Mouse (Mus musculus) heart, postnatal 4 days (tissue): ENCODE measurements around the gene Agbl1. TPM values are rescaled to one million over a fixed set of nuclear protein-coding genes. Genes with fewer than 3 reads are reported as not detected.
A peak's percentile ranks its signal among the peaks of the same experiment; 100 is the strongest.
"Not testable (repeated sequence)": the region's sequence is repeated elsewhere in the genome, so short reads cannot be mapped to it uniquely, and the experiment has no call there.

Source experiments
- DNase-seq: peaks from one replicate; pipeline ENCODE4 v3.0.0; 2021
- total RNA-seq, 2 experiments: library from RNA; stranded (reverse); gene quantifications; 2 replicates each; pipeline ENCODE4 v1.2.3; 2021

Gene Agbl1
- total RNA-seq, 2 experiments from 2014 or later, result 0.18 to 0.24 TPM

- no peak for DNase-seq
These were observed 368.1 kb downstream of the Agbl1 start for GRCm38 (mm10) chr7:76597812-76598211.

- no peak for DNase-seq
These were observed 370.5 kb downstream of the Agbl1 start for GRCm38 (mm10) chr7:76600050-76600690.

GRCm38 (mm10) chr7:76629528-76629927, 399.8 kb downstream of the Agbl1 start:
- no peak for DNase-seq

DNA sequence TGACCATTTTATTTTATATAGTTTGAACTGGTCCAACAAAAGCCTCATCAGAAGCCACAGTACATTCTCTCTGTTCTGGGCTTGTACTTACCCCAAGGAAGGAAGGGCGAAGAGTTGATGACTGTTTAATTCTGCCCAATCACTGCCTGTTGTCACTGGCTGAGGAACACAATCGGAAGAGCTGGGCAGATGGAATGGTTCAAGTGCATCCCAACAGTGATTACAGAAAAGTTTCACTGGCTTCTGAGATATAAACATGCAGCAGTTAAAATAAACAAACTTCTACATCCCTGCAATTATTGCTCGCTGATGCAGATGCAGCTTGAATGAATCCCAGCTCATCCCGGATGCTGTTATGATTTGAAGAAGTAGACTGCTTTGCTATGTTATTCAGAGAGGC, 421.3 kb downstream of the Agbl1 start:
- DNase-seq, result no peak

GRCm38 (mm10) chr7:76661072-76661471, 431.4 kb downstream of the Agbl1 start:
- DNase-seq, result peak; percentile 13

DNA sequence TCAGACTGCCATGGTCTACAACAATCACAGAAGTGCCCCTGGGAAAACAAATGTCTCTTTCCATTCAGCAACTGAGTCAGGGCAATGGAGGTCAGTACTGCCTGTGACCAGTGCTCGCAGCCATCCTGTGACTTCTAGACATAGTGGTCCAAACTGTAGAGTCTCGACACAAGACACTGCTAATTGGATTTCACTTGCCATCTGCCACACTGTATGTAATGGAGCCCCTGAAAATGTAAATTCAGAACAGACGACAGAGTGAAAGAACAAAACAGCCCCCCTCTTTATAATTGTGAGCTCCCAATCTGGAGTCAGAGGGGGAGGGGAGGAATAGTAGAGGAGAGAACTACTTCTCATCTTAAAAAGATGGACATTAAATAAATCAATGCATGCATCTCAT, 445.2 kb downstream of the Agbl1 start:
- no peak for DNase-seq

GRCm38 (mm10) chr7:76701224-76701623, 471.5 kb downstream of the Agbl1 start:
- no peak for DNase-seq

DNA sequence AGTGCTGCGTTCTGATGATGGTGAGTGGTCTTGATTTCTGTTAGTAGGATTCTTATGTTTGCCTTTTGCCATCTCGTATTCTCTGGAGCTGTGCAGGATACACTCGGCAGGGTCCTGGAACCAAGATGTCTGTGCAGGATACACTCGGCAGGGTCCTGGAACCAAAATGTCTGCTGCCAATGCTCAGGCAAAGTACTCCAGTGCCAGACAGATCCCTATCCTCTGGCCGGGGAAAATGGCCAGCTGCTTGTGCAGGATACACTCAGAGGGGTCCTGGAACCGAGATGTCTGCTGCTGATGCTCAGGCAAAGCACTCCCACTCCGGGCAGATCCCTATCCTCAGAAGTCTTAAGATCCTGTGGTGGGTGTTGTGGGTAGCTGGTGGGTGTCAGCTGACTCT, 502.5 kb downstream of the Agbl1 start:
- not testable (repeated sequence) for DNase-seq

GRCm38 (mm10) chr7:76777237-76777855, 547.7 kb downstream of the Agbl1 start:
- DNase-seq, result no peak

- DNase-seq, result no peak
These were observed 550.8 kb downstream of the Agbl1 start for GRCm38 (mm10) chr7:76780446-76780845.

DNA sequence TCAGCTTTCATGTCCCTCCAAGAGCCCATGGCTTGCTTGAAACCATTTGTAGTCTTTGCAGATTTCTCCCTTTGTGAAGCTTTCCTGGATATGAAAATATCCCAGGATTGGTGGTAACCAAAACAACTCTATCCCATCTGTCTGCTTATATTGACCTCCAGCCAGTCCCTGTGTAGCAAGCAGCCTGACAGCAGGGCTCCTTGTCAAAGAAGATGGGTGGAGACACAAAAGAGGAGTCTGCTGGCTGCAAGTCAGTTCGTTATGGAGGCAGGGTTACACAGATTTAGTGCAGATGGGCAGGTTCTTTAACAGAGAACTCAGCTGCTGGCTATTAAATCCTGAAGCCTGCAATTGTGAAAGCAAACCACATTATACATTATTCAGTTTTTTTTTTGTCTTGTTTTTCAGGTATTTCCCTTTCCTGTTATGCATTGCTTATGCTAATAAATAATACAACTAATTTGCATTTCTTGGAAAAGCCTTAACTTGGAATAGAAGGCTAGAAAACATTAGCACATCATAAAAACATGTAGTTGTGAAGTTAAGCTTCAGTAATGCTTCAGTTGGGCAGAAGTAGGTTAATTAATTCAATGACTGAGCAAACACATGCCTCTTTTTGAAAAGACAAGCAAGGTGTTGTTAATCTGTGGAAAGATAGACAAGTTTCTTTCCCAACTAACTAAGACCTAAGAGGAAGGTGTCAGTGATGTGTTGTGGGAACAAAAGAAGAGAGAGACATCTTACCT, 559.0 kb downstream of the Agbl1 start:
- no peak for DNase-seq

GRCm38 (mm10) chr7:76790041-76790440, 560.4 kb downstream of the Agbl1 start:
- DNase-seq, result no peak

DNA sequence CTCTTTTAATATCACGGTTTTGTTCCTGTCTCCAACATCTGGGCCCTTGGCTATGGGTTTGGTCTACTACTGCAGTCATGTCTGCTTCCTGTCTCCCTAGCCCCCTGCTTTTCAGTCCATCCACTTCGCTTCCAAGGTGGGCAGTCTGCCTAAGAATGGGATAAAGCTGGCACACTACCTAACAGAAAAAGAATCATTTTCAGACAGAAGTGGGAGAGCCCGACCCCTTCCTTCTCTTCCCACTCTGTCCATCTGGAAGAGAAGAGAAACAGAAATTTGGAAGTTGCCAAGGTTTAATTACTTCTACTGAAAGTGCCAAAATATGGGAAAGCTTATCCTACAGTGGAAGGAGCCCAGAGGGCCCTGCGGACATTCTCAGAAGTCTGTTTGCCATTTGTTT, 561.6 kb downstream of the Agbl1 start:
- peak; percentile 50 for DNase-seq

DNA sequence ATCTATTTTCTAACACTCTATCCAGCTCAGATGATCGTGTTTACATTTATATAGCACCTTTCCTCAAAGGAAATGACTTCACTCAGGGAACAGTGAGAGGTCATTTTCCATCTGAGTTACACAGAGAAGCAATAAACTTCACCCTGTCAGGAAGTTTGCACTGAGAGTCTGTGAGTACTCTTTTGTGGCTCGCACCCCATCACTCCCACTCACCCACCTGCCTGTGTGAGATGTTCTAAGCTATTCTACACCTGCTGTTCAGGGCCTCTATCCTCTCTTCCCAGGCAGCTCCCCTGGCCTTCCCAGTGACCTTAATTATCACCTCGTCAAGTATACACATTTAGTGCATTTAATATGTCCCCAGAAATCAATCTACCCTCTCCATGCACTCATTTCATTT, 580.3 kb downstream of the Agbl1 start:
- no peak for DNase-seq

DNA sequence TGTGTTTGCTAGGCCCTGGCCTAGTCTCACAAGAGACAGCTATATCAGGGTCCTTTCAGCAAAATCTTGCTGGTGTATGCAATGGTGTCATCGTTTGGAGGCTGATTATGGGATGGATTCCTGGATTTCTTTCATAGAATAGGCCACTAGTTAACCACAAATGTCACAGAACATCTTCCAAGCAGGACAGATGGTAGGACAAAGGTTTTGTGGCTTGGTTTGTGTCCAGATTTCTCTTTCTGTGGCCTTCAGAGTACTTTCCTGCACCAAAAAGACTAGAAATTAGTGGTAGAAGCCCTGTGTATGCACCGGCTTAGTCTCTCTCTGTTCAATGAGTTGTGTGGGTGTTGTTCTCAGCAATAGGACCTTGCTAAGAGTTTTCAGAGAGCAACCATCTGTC, 590.9 kb downstream of the Agbl1 start:
- DNase-seq, result no peak

GRCm38 (mm10) chr7:76842146-76842545, 612.5 kb downstream of the Agbl1 start:
- no peak for DNase-seq

- no peak for DNase-seq
These were observed 659.9 kb downstream of the Agbl1 start for GRCm38 (mm10) chr7:76889416-76890209.

- DNase-seq, result no peak
These were observed 674.4 kb downstream of the Agbl1 start for GRCm38 (mm10) chr7:76904096-76904495.

DNA sequence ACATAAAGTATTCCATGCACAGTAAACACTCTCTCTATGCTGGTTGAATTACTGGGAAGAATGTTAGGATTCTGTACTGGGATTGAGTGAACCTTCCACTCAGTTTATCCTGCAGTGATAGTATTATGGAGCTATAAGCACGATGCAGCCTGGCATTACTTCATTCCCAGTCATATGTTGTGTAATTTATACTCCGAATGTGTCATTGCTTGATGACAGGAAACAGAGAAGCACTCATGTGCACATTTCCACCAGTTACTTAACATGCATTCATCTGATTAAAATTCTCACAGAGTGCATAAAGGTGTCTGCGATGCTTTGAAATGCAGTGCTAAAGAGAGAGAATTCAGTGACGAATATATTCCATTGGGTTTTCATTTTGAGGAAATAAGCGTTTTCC, 682.0 kb downstream of the Agbl1 start:
- no peak for DNase-seq

DNA sequence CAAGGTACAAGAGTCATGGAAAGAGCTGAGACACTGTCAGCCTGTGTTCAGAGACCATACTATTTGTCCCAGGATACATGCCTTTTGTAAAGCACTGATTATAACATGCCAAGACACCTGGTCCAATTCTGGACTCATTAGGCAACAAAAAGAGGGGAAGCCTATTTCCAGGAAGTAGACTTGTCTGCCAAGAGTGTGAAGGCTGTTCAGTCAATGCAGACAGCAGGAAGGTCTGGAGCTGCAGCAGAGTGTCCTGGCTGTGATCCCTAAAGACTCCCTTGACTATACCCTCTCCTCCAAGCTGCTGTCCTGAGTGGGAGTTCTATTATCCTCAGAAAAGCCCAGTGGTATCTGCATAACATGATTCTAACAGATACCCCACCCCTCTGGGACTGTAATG, 689.2 kb downstream of the Agbl1 start:
- DNase-seq, result no peak

DNA sequence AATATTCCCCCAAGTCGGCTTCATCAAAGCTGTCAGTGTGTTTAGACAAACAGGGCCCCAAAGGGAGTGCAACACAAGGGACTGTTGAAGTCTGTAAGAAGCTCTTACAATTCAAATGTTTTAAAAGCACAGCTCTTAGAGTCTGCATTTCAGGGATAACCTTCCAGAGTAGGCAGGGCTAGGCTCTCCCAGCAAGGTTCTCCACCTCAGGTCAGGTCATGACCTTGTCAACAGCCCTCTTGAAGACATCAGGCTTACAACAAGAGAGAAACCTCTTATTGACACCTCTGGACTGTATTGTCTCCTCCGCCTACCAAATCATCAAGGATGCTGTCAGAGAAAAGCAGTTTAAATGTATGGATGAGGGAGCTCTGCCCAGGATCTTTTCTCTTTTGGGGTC, 692.0 kb downstream of the Agbl1 start:
- no peak for DNase-seq

- DNase-seq, result no peak
These were observed 705.5 kb downstream of the Agbl1 start for GRCm38 (mm10) chr7:76935219-76935618.

DNA sequence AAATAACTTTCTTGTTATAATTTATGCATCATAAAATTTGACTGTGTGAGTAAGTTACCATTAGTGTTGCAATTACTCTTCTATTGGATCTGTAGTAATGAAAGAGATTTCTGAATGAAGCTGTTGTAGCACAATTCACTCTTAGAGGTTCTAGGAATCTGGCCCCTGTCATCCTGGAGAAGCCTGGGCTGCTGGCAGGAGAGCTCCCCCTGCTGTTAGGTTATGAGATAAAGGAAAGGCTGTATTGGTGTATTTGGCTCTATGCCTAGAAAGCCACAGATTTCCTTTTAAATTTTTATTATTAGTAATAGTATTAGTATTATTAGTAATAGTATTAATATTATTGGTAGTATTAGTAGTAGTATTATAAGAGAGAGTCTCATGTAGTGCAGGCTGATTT, 711.8 kb downstream of the Agbl1 start:
- DNase-seq, result peak; percentile 35
